Mouse (Mus musculus) thymus, adult 2 months (tissue): Measurements from ENCODE around the gene Grm4.

Experiments used
- CTCF ChIP-seq: fragments of 200-500 bp; IDR thresholded peaks from 2 replicates; pipeline ENCODE4 v1.5.1; 2012; ENCODE audit warnings: mild to moderate bottlenecking, control low read depth, low read length, moderate library complexity, borderline replicate concordance; ENCODE audit not compliant: control insufficient read depth, poor library complexity, insufficient read depth; ENCODE audit errors: extremely low read depth
- POLR2A ChIP-seq: fragments of 200-500 bp; IDR thresholded peaks from 2 replicates; pipeline ENCODE4 v1.6.1; 2012; ENCODE audit warnings: mild to moderate bottlenecking, low read length, control low read depth, moderate library complexity; ENCODE audit not compliant: control insufficient read depth, poor library complexity, insufficient read depth; ENCODE audit errors: extremely low read depth

DNA sequence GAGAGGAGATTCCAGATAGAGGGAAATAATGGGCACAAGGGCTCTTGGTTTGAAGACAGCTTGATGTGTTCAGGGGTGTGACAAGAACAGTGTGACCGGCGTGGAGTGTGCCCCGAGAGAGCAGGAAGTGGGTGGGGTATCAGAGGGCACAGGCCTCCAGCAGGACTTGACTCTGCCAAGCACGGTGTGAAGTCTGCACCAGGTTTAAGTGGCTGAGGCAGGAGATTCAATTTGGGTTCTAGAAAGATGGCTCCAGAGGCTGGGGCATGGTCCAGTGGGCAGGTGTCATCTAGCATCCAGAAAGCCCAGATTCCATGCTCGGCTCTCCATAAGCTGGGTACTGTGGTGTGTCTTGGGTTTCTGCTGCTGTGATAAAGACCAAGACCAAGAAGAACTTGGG, 23.4 kb downstream of the Grm4 start:
- TF ChIP-seq CTCF (no peak), POLR2A (no peak)
